Mouse (Mus musculus): ENCODE data around the gene Eef1e1. TPM values are rescaled to one million over a fixed set of nuclear protein-coding genes. Genes with fewer than 3 reads are reported as not detected.

Eef1e1 gene
- total and polyA plus RNA-seq, 3 experiments, result 194 to 218 TPM; not detected in 1

DNA sequence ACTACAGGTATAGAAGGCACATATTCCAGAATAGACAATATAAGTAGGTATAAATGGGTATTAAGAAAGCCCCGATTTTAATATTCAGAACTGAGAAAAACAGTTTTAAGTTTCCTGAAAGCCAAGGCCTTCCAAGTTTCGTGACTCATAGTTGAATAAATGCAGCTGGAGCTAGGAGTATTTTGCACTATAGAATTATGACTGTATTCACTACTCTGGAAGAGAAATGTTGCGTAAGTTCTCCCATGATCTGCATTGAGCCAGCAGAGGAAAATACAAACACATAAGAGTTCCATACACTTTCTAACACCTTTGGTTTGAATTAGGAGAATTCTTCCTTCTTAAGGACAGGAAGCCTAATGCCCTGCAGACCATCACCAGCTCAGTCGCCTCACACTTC, 8.6 kb downstream of the Eef1e1 start:
- Histone ChIP-seq H3K9ac (ENCODE audit: control insufficient read depth, low read depth, low read length, poor library complexity, severe bottlenecking) (no peak overlapping the region), H3K36me3 (ENCODE audit: control insufficient read depth in 1 of 2, insufficient read depth in 2 of 2, low read length in 2 of 2) (peaks cover 16 to 68% of the 10 kb centered on the region in 2 experiments), H3K27me3 (ENCODE audit: control insufficient read depth in 1 of 2, insufficient read depth in 2 of 2, low read length in 2 of 2) (no peaks in the 10 kb centered on the region), H3K4me1 (ENCODE audit: control insufficient read depth in 1 of 2, insufficient read depth in 2 of 2, low read length in 2 of 2) (peaks cover 5 to 17% of the 10 kb centered on the region in 2 experiments; a peak in 3 of 4 replicates), H3K4me3 (ENCODE audit: control insufficient read depth in 1 of 2, insufficient read depth in 1 of 2, low read depth in 2 of 2, low read length in 2 of 2) (no peak overlapping the region), H3K9me3 (replicated peaks; ENCODE audit: insufficient read depth, low read length) (no peaks in the 10 kb centered on the region), H3K27ac (ENCODE audit: control insufficient read depth, low read depth, low read length) (no peak overlapping the region), H3K79me2 (ENCODE audit: control insufficient read depth, insufficient read depth, low read length, poor library complexity) (peaks cover 16% of the 10 kb centered on the region)
- no peak for TF ChIP-seq TBP (IDR thresholded peaks at IDR 0.05; ENCODE audit: low read depth, low read length)
- no peak for TF ChIP-seq RAD21 (IDR thresholded peaks at IDR 0.05; ENCODE audit: low read depth, low read length)
- TF ChIP-seq HCFC1 (IDR thresholded peaks at IDR 0.05; ENCODE audit: low read depth, low read length), result no peak
- TF ChIP-seq MEF2A (IDR thresholded peaks at IDR 0.05; ENCODE audit: extremely low read depth, insufficient replicate concordance, low read depth, low read length, poor library complexity, severe bottlenecking), result no peak
- no peak for TF ChIP-seq BHLHE40 (IDR thresholded peaks at IDR 0.05; ENCODE audit: borderline replicate concordance, low read depth, low read length)
- TF ChIP-seq CHD1 (IDR thresholded peaks at IDR 0.05; ENCODE audit: low read depth, low read length), result no peak
- TF ChIP-seq UBTF (IDR thresholded peaks at IDR 0.05; ENCODE audit: borderline replicate concordance, insufficient read depth, low read depth, low read length), result no peak
- no peak for TF ChIP-seq ZMIZ1 (IDR thresholded peaks at IDR 0.05; ENCODE audit: low read depth, low read length)
- no peak for TF ChIP-seq NELFE (IDR thresholded peaks at IDR 0.05; ENCODE audit: low read depth, low read length)
- TF ChIP-seq USF1 (IDR thresholded peaks at IDR 0.05; ENCODE audit: low read depth, low read length), result no peak
- no peak for TF ChIP-seq ZNF384 (IDR thresholded peaks at IDR 0.05; ENCODE audit: low read depth, low read length)
- no peak for TF ChIP-seq MYC (IDR thresholded peaks at IDR 0.05; ENCODE audit: low read depth, low read length)
- no peak for TF ChIP-seq KAT2A (conservative IDR thresholded peaks at IDR 0.05; ENCODE audit: low read depth, low read length)
- TF ChIP-seq CTCF (IDR thresholded peaks at IDR 0.05 in 2 of 3, conservative IDR thresholded peaks at IDR 0.05 in 1 of 3; ENCODE audit: control insufficient read depth in 1 of 3, insufficient read depth in 1 of 3, low read depth in 2 of 3, low read length in 3 of 3, poor library complexity in 1 of 3, severe bottlenecking in 1 of 3), result no peak
- TF ChIP-seq ETS1 (IDR thresholded peaks at IDR 0.05; ENCODE audit: low read depth, low read length), result no peak
- TF ChIP-seq ZKSCAN1 (IDR thresholded peaks at IDR 0.05; ENCODE audit: low read depth, low read length), result no peak
- no peak for TF ChIP-seq MXI1 (IDR thresholded peaks at IDR 0.05; ENCODE audit: low read depth, low read length)
- no peak for TF ChIP-seq MYB (IDR thresholded peaks at IDR 0.05; ENCODE audit: low read depth, low read length)
- no peak for TF ChIP-seq RCOR1 (IDR thresholded peaks at IDR 0.05; ENCODE audit: low read depth, low read length)
- no peak for TF ChIP-seq POLR2AphosphoS2 (IDR thresholded peaks at IDR 0.05; ENCODE audit: low read length)
- no peak for DNase-seq (ENCODE audit: low read depth, low spot score)

DNA sequence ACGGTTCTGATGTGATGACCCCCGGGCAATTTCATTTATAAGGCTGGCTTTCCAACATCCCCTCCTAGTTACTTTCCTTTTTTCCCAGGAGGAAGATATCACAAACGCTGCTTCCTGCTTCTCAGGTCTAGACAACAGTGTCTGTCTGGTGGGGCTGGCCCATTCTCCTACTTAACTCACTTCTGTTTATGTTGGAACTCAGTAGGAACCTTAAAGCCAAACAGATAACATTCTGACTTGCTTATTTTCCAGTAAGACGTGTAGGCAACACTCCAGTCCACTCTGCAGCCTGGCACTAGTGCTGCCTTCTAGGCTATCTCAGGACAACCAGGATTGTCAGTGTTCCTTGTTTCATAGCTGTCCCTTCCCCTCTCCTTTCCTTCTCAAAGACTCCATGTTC, 9.8 kb downstream of the Eef1e1 start:
- H3K4me3 ChIP-seq (ENCODE audit: control insufficient read depth in 1 of 2, insufficient read depth in 1 of 2, low read depth in 2 of 2, low read length in 2 of 2), result no peak overlapping the region
- peaks cover 0 to 18% of the 10 kb centered on the region in 2 experiments; a peak in 2 of 4 replicates for H3K4me1 ChIP-seq (ENCODE audit: control insufficient read depth in 1 of 2, insufficient read depth in 2 of 2, low read length in 2 of 2)
- no peaks in the 10 kb centered on the region for H3K27me3 ChIP-seq (ENCODE audit: control insufficient read depth in 1 of 2, insufficient read depth in 2 of 2, low read length in 2 of 2)
- DNase-seq (ENCODE audit: low read depth, low spot score), result no peak
- H3K79me2 ChIP-seq (ENCODE audit: control insufficient read depth, insufficient read depth, low read length, poor library complexity), result peaks cover 9% of the 10 kb centered on the region
- TF ChIP-seq TBP (IDR thresholded peaks at IDR 0.05; ENCODE audit: low read depth, low read length), result no peak
- TF ChIP-seq POLR2A (IDR thresholded peaks at IDR 0.05; ENCODE audit: control insufficient read depth in 1 of 2, insufficient read depth in 1 of 2, low read depth in 1 of 2, low read length in 2 of 2, poor library complexity in 1 of 2), result no peak
- TF ChIP-seq ZC3H11A (IDR thresholded peaks at IDR 0.05; ENCODE audit: low read depth, low read length), result no peak
- TF ChIP-seq EP300 (IDR thresholded peaks at IDR 0.05; ENCODE audit: low read depth in 1 of 2, low read length in 2 of 2), result no peak
- TF ChIP-seq RAD21 (IDR thresholded peaks at IDR 0.05; ENCODE audit: low read depth, low read length), result no peak
- no peak for TF ChIP-seq TAL1 (IDR thresholded peaks at IDR 0.05; ENCODE audit: low read length)
- no peak for TF ChIP-seq NRF1 (IDR thresholded peaks at IDR 0.05; ENCODE audit: insufficient read depth, low read depth, low read length, poor library complexity, severe bottlenecking)
- no peak overlapping the region for H3K9ac ChIP-seq (ENCODE audit: control insufficient read depth, low read depth, low read length, poor library complexity, severe bottlenecking)
- no peaks in the 10 kb centered on the region for H3K9me3 ChIP-seq (replicated peaks; ENCODE audit: insufficient read depth, low read length)
- H3K36me3 ChIP-seq (ENCODE audit: control insufficient read depth in 1 of 2, insufficient read depth in 2 of 2, low read length in 2 of 2), result peaks cover 5 to 70% of the 10 kb centered on the region in 2 experiments
- H3K27ac ChIP-seq (ENCODE audit: control insufficient read depth, low read depth, low read length), result no peak overlapping the region
